Mouse (Mus musculus) lung, postnatal 0 days (tissue): ENCODE data around the gene Epb41l3.

Source experiments
- CTCF ChIP-seq: IDR thresholded peaks from 2 replicates; pipeline ENCODE4 v1.5.1; 2016; ENCODE audit warnings: antibody characterized with exemption, mild to moderate bottlenecking
- EP300 ChIP-seq: IDR thresholded peaks from 2 replicates; pipeline ENCODE4 v1.6.1; 2016; ENCODE audit warnings: antibody characterized with exemption, mild to moderate bottlenecking, control low read depth

DNA sequence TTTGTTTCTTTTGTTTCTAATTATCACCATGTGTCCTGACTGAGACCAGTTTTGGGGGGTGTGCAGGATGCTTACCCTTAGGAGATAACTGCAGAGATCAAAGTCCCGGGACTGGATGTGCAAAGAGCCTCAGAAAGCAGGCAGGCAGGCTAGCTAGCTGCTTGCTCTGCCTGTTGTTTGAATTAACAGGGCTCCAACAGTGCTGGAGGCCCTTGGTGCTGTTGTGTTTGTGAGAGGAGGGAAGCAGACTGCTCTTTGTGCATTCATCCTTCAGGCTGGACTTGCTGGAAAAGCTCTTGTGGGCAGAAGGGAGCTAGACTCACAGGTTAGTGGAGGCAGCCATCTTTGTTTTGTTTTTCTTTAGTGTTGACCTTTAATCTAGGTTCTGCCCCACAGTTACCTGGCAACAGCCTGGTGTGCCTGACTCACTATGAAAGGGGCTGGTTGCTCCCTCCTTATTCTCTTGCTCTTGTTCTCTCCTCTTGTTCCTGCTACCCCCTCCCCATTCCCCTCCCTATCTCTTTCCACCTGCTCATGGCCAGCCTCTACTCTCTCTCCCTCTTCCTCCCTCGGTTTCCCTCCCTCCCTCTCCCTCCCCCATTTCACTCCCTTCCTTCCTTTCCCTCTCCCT lies 117.5 kb downstream of the Epb41l3 start:
- TF ChIP-seq CTCF (no peak), EP300 (no peak)
